Mouse (Mus musculus) liver, embryonic 11.5 days (tissue): ENCODE measurements around the gene Kcnh3. TPM values are rescaled to one million over a fixed set of nuclear protein-coding genes. Genes with fewer than 3 reads are reported as not detected.

Experiments used
- ATAC-seq: fragments of 200-750 bp; cut with Nextera tagmentation; replicated peaks from 2 replicates; pipeline ENCODE4 v1.8.0; 2017; ENCODE audit warnings: moderate number of reproducible peaks, mild to moderate bottlenecking, moderate TSS enrichment, moderate library complexity; ENCODE audit not compliant: low FRiP score
- DNase-seq: peaks from one replicate; pipeline ENCODE4 v3.0.0-alpha.2; 2017; ENCODE audit warnings: low spot score
- H3K27ac ChIP-seq: fragments of 300-500 bp; sonication (generic); 2 replicates; pipeline ENCODE4 v1.5.1; 2014; ENCODE audit warnings: mild to moderate bottlenecking, low read depth, low read length, control low read depth
- H3K27me3 ChIP-seq: fragments of 300-500 bp; sonication (generic); replicated peaks from 2 replicates; pipeline ENCODE4 v1.6.1; 2014; ENCODE audit warnings: low read length, mixed read lengths; ENCODE audit not compliant: control insufficient read depth, insufficient read depth
- H3K36me3 ChIP-seq: fragments of 300-500 bp; sonication (generic); 2 replicates; pipeline ENCODE4 v1.6.1; 2014; ENCODE audit warnings: mild to moderate bottlenecking, low read length, moderate library complexity, mixed read lengths; ENCODE audit not compliant: control insufficient read depth, insufficient read depth
- H3K4me1 ChIP-seq: fragments of 300-500 bp; sonication (generic); replicated peaks from 2 replicates; pipeline ENCODE4 v1.6.1; 2014; ENCODE audit warnings: low read length, mixed read lengths; ENCODE audit not compliant: control insufficient read depth, insufficient read depth
- H3K4me2 ChIP-seq: fragments of 300-500 bp; sonication (generic); 2 replicates; pipeline ENCODE4 v1.6.1; 2014; ENCODE audit warnings: mild to moderate bottlenecking, control low read depth, moderate library complexity
- H3K4me3 ChIP-seq: fragments of 300-500 bp; sonication (generic); 2 replicates; pipeline ENCODE4 v1.5.1; 2014; ENCODE audit warnings: low read depth, low read length, control low read depth
- H3K9ac ChIP-seq: fragments of 300-500 bp; sonication (generic); 2 replicates; pipeline ENCODE4 v1.6.1; 2014; ENCODE audit warnings: low read depth, low read length, control low read depth
- H3K9me3 ChIP-seq: fragments of 300-500 bp; sonication (generic); 2 replicates; pipeline ENCODE4 v1.6.1; 2016; ENCODE audit warnings: low read length, inconsistent platforms, mixed read lengths; ENCODE audit not compliant: control insufficient read depth
- WGBS: fragments of 180-500 bp; shearing (Covaris S2); extraction: QIAGEN DNeasy Blood & Tissue Kit; methylation state at CpG from one replicate; pipeline ENCODE4 v1.1.7; 2014; 5-methylcytosine and 5-hydroxymethylcytosine counted together
- polyA plus RNA-seq: library from polyadenylated mRNA; unstranded; fragments of >200 nt; fragmentation: Nextera tagmentation; extraction: Ambion mirVana; gene quantifications from 2 replicates; pipeline ENCODE4 v1.2.1, GENCODE M21; 2014

Kcnh3 gene
- polyA plus RNA-seq, 1 experiment from 2014 or later, result 0.15 TPM

GRCm38 (mm10) chr15:99259167-99259729 lies 34.6 kb downstream of the Kcnh3 start:
- Histone ChIP-seq H3K9me3 (no peaks in the 10 kb centered on the region), H3K4me3 (no peak overlapping the region), H3K36me3 (no peaks in the 10 kb centered on the region), H3K4me1 (peaks cover 4% of the 10 kb centered on the region), H3K27ac (no peak overlapping the region), H3K4me2 (peak overlapping the region; percentile 81), H3K27me3 (no peaks in the 10 kb centered on the region), H3K9ac (no peak overlapping the region)
- ATAC-seq, result peak; percentile 67
- no peak for DNase-seq
- 59% methylated on average over 8 of the region's 8 CpGs for WGBS

GRCm38 (mm10) chr15:99259730-99260252 lies 35.1 kb downstream of the Kcnh3 start:
- 1% methylated on average over 8 of the region's 10 CpGs for WGBS
- Histone ChIP-seq H3K36me3 (no peaks in the 10 kb centered on the region), H3K4me2 (peak overlapping the region; percentile 81), H3K4me3 (peak overlapping the region; percentile 40), H3K27ac (no peak overlapping the region; the same call in 1 of the 2 replicates), H3K9ac (no peak overlapping the region), H3K4me1 (peaks cover 4% of the 10 kb centered on the region), H3K9me3 (no peaks in the 10 kb centered on the region), H3K27me3 (no peaks in the 10 kb centered on the region)
- ATAC-seq, result peak; percentile 71
- peak; percentile 77 for DNase-seq

DNA sequence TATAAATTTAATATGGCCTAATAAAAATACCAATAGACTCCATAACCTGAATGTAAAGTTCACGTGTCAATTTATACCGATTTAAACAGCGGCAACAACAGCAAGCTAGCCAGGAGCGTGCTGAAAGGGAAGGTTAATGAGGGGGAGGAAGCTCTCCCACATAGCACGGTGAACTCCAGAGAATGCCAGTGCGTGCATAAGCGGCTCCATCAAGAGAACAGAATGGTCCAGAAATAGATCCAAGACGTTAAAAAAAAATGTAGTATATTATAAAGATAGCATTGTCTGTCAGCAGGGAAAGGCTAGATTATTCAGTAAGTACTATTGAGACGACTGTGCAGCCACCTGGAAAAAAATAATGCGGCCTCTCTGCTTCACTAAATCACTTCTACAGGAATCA lies 38.0 kb downstream of the Kcnh3 start:
- ATAC-seq (no peak), DNase-seq (no peak)
- Histone ChIP-seq H3K27ac (no peak overlapping the region), H3K36me3 (no peaks in the 10 kb centered on the region), H3K9me3 (no peaks in the 10 kb centered on the region), H3K4me3 (no peak overlapping the region), H3K27me3 (no peaks in the 10 kb centered on the region), H3K4me2 (no peak overlapping the region), H3K9ac (no peak overlapping the region), H3K4me1 (peaks cover 4% of the 10 kb centered on the region)
- WGBS, result 71% methylated on average over 10 of the region's 10 CpGs

GRCm38 (mm10) chr15:99264363-99264762 lies 39.7 kb downstream of the Kcnh3 start:
- peaks cover 4% of the 10 kb centered on the region for H3K4me1 ChIP-seq
- H3K4me2 ChIP-seq, result no peak overlapping the region
- DNase-seq (no peak), ATAC-seq (no peak)
- 82% methylated on average over 2 of the region's 2 CpGs for WGBS
- no peak overlapping the region for H3K4me3 ChIP-seq
- H3K9ac ChIP-seq, result no peak overlapping the region
- no peak overlapping the region for H3K27ac ChIP-seq
- H3K9me3 ChIP-seq, result no peaks in the 10 kb centered on the region
- H3K27me3 ChIP-seq, result no peaks in the 10 kb centered on the region
- H3K36me3 ChIP-seq, result no peaks in the 10 kb centered on the region

DNA sequence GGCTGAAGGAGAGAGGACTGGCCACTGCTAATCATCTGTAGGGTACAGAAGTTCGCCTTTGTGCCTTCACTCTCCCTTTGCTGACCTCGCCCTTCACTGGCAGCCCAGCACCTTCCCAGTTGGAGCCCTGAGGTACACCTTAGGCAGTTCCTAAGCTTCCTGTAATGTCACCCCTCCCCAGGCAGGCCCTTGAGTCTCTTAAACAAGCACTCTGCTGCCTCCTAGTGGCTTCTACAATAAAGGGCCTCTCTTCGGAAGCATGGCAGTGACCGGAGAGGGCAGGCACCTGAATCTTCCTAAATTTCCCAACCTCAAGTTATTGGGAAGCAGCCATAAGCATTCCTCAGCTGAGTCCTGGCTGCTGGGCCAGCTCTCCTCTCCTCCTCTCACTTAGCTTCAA lies 41.0 kb downstream of the Kcnh3 start:
- peak; percentile 29; the same call in 1 of the 2 replicates for ATAC-seq
- H3K9ac ChIP-seq, result no peak overlapping the region
- WGBS, result 22% methylated on average over 4 of the region's 4 CpGs
- no peaks in the 10 kb centered on the region for H3K27me3 ChIP-seq
- DNase-seq, result peak; percentile 57
- H3K9me3 ChIP-seq, result no peaks in the 10 kb centered on the region
- H3K36me3 ChIP-seq, result no peaks in the 10 kb centered on the region
- H3K27ac ChIP-seq, result no peak overlapping the region
- no peak overlapping the region for H3K4me2 ChIP-seq
- H3K4me1 ChIP-seq, result no peaks in the 10 kb centered on the region
- H3K4me3 ChIP-seq, result no peak overlapping the region

GRCm38 (mm10) chr15:99276095-99276494 lies 51.4 kb downstream of the Kcnh3 start:
- no peak overlapping the region for H3K9ac ChIP-seq
- no peaks in the 10 kb centered on the region for H3K4me1 ChIP-seq
- 74% methylated on average over 8 of the region's 8 CpGs for WGBS
- no peaks in the 10 kb centered on the region for H3K9me3 ChIP-seq
- H3K4me2 ChIP-seq, result no peak overlapping the region
- H3K27me3 ChIP-seq, result 0 out of 2 replicates have a peak, but pooled peaks cover 3% of the 10 kb centered on the region
- no peak overlapping the region for H3K4me3 ChIP-seq
- no peaks in the 10 kb centered on the region for H3K36me3 ChIP-seq
- no peak overlapping the region for H3K27ac ChIP-seq
- DNase-seq, result no peak
- no peak for ATAC-seq

DNA sequence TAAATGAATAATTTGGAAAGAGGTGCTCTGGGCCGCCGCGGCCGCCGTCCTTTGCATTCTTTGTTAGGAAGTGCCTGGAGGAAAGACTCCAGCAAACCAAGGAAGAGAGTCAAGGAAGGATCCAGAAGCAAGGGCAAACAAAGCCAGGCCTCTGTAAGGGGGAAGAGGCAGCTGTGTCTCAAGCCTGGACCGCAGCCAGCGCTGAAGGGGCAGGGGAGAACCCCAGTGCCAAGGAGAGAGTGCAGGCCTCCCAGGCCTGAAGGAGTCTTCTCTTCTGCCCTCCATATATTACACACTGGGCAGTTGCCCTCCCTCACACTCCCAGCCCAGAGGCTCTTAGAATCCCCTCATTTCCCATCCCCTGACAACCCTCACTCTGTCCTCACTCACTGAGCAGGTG lies 53.6 kb downstream of the Kcnh3 start:
- ATAC-seq (no peak), DNase-seq (no peak)
- Histone ChIP-seq H3K27me3 (0 out of 2 replicates have a peak, but pooled peaks cover 3% of the 10 kb centered on the region), H3K4me3 (no peak overlapping the region), H3K4me2 (no peak overlapping the region), H3K9ac (no peak overlapping the region), H3K9me3 (no peaks in the 10 kb centered on the region), H3K4me1 (no peaks in the 10 kb centered on the region), H3K36me3 (no peaks in the 10 kb centered on the region), H3K27ac (no peak overlapping the region)
- 88% methylated on average over 7 of the region's 7 CpGs for WGBS

GRCm38 (mm10) chr15:99283456-99283855 lies 58.8 kb downstream of the Kcnh3 start:
- Histone ChIP-seq H3K27me3 (0 out of 2 replicates have a peak, but pooled peaks cover 3% of the 10 kb centered on the region), H3K36me3 (no peaks in the 10 kb centered on the region), H3K4me3 (no peak overlapping the region), H3K9ac (no peak overlapping the region), H3K4me2 (no peak overlapping the region; the same call in 1 of the 2 replicates), H3K4me1 (peaks cover 18% of the 10 kb centered on the region), H3K9me3 (no peaks in the 10 kb centered on the region), H3K27ac (no peak overlapping the region)
- ATAC-seq (no peak), DNase-seq (no peak)
- WGBS, result 55% methylated on average over 10 of the region's 10 CpGs
